Mouse (Mus musculus) spleen, adult 2 months (tissue): Measurements from ENCODE around the gene Phykpl. TPM values are rescaled to one million over a fixed set of nuclear protein-coding genes. Genes with fewer than 3 reads are reported as not detected.

Experiments
- DNase-seq, 2 experiments: peaks; one replicate each; pipeline versions ENCODE4 v3.0.0 to v3.0.0-alpha.2; 2012 to 2021; ENCODE audit warnings: low spot score in 2 of 2, low read depth in 1 of 2
- H3K27ac ChIP-seq: fragments of 200-500 bp; 2 replicates; pipeline ENCODE4 v1.5.1; 2012; ENCODE audit warnings: low read length, inconsistent platforms; ENCODE audit not compliant: insufficient read depth
- H3K27me3 ChIP-seq: fragments of 200-500 bp; 2 replicates; pipeline ENCODE4 v1.6.1; 2012; ENCODE audit warnings: mild to moderate bottlenecking, moderate library complexity, low read length, inconsistent platforms; ENCODE audit not compliant: control insufficient read depth, insufficient read depth
- H3K36me3 ChIP-seq: fragments of 200-500 bp; 2 replicates; pipeline ENCODE4 v1.6.1; 2012; ENCODE audit warnings: mild to moderate bottlenecking, low read length, inconsistent platforms; ENCODE audit not compliant: control insufficient read depth, insufficient read depth
- H3K4me1 ChIP-seq: fragments of 200-500 bp; 2 replicates; pipeline ENCODE4 v1.6.1; 2011; ENCODE audit warnings: inconsistent platforms; ENCODE audit not compliant: control insufficient read depth, insufficient read depth, insufficient read length
- H3K4me3 ChIP-seq: fragments of 200-500 bp; 2 replicates; pipeline ENCODE4 v1.5.1; 2011; ENCODE audit warnings: mild to moderate bottlenecking, inconsistent platforms; ENCODE audit not compliant: insufficient read depth, insufficient read length; ENCODE audit errors: extremely low read depth
- CTCF ChIP-seq: fragments of 200-500 bp; IDR thresholded peaks from 2 replicates; pipeline ENCODE4 v1.5.1; 2011; ENCODE audit warnings: mild to moderate bottlenecking, inconsistent platforms; ENCODE audit not compliant: insufficient read depth, insufficient read length, insufficient replicate concordance; ENCODE audit errors: extremely low read depth
- POLR2A ChIP-seq: fragments of 200-500 bp; IDR thresholded peaks from 2 replicates; pipeline ENCODE4 v1.6.1; 2011; ENCODE audit warnings: low read depth, low read length, inconsistent platforms
- WGBS: fragments of 180-500 bp; shearing (Covaris S2); methylation state at CpG from one replicate; pipeline ENCODE4 v1.1.7; 2018; 5-methylcytosine and 5-hydroxymethylcytosine counted together
- polyA plus RNA-seq: library from polyadenylated mRNA; depleted of rRNA; stranded (reverse); fragments of >200 nt; gene quantifications from 2 replicates; pipeline ENCODE4 v1.2.3, GENCODE M21; 2012

Gene Phykpl
- polyA plus RNA-seq, 1 experiment = 13.2 TPM

- TF ChIP-seq POLR2A = no peak
- no peak for TF ChIP-seq CTCF
- Histone ChIP-seq H3K36me3 (peaks cover 6% of the 10 kb centered on the region), H3K27ac (peak overlapping the region; percentile 67), H3K4me1 (peaks cover 51% of the 10 kb centered on the region), H3K4me3 (no peak overlapping the region), H3K27me3 (no peaks in the 10 kb centered on the region)
- DNase-seq = no peak
- WGBS = 72% methylated on average over 7 of the region's 7 CpGs
These were observed 61.7 kb downstream of the Phykpl start for GRCm38 (mm10) chr11:51646245-51646644.

- peak in 1 of 2 experiments; percentile 21 for DNase-seq
- WGBS = 35% methylated on average over 15 of the region's 15 CpGs
- peaks cover 51% of the 10 kb centered on the region for H3K4me1 ChIP-seq
These were observed 62.5 kb downstream of the Phykpl start for GRCm38 (mm10) chr11:51646751-51647667.

GRCm38 (mm10) chr11:51648566-51648965 lies 64.0 kb downstream of the Phykpl start:
- TF ChIP-seq POLR2A = no peak
- Histone ChIP-seq H3K27me3 (no peaks in the 10 kb centered on the region), H3K27ac (no peak overlapping the region), H3K4me1 (peaks cover 44% of the 10 kb centered on the region), H3K4me3 (no peak overlapping the region), H3K36me3 (peaks cover 3% of the 10 kb centered on the region)
- DNase-seq = no peak
- WGBS = 73% methylated on average over 3 of the region's 3 CpGs

More at GRCm38 (mm10) chr11:51646751-51647667, 62.5 kb downstream of the Phykpl start:
- H3K27ac ChIP-seq = peak overlapping the region; percentile 67
- TF ChIP-seq CTCF = no peak
- no peak for TF ChIP-seq POLR2A
- no peaks in the 10 kb centered on the region for H3K27me3 ChIP-seq
- 0 out of 2 replicates have a peak overlapping the region, but pooled peaks have one; percentile 0 for H3K4me3 ChIP-seq
- peaks cover 6% of the 10 kb centered on the region for H3K36me3 ChIP-seq

- H3K36me3 ChIP-seq = peaks cover 3% of the 10 kb centered on the region
- TF ChIP-seq CTCF (no peak), POLR2A (no peak)
- H3K4me3 ChIP-seq = peak overlapping the region; percentile 26; the same call in 1 of the 2 replicates
- 46% methylated on average over 11 of the region's 11 CpGs for WGBS
- H3K27me3 ChIP-seq = no peaks in the 10 kb centered on the region
- H3K27ac ChIP-seq = no peak overlapping the region
- DNase-seq = no peak
- peaks cover 37% of the 10 kb centered on the region for H3K4me1 ChIP-seq
These were observed 64.7 kb downstream of the Phykpl start for GRCm38 (mm10) chr11:51649111-51649888.

- 2% methylated on average over 7 of the region's 7 CpGs for WGBS
- no peak for DNase-seq
- H3K27ac ChIP-seq = no peak overlapping the region
- H3K36me3 ChIP-seq = peaks cover 3% of the 10 kb centered on the region
- H3K4me3 ChIP-seq = peak overlapping the region; percentile 85
- peaks cover 33% of the 10 kb centered on the region for H3K4me1 ChIP-seq
- TF ChIP-seq POLR2A (no peak), CTCF (no peak)
- no peaks in the 10 kb centered on the region for H3K27me3 ChIP-seq
These were observed 65.3 kb downstream of the Phykpl start for GRCm38 (mm10) chr11:51649889-51650199.

GRCm38 (mm10) chr11:51650261-51650660 lies 65.7 kb downstream of the Phykpl start:
- peak in 1 of 2 experiments; percentile 34 for DNase-seq
- Histone ChIP-seq H3K4me1 (peaks cover 30% of the 10 kb centered on the region), H3K4me3 (peak overlapping the region; percentile 85), H3K27me3 (no peaks in the 10 kb centered on the region), H3K27ac (peak overlapping the region; percentile 56), H3K36me3 (peaks cover 1% of the 10 kb centered on the region)
- TF ChIP-seq CTCF (no peak), POLR2A (no peak)
- under 1% methylated on average over 29 of the region's 30 CpGs for WGBS
